Mouse (Mus musculus): ENCODE measurements around the gene Tenm4. TPM values are rescaled to one million over a fixed set of nuclear protein-coding genes. Genes with fewer than 3 reads are reported as not detected.

Tenm4 gene
- polyA plus RNA-seq, 2 experiments: 12.7 to 37.4 TPM

DNA sequence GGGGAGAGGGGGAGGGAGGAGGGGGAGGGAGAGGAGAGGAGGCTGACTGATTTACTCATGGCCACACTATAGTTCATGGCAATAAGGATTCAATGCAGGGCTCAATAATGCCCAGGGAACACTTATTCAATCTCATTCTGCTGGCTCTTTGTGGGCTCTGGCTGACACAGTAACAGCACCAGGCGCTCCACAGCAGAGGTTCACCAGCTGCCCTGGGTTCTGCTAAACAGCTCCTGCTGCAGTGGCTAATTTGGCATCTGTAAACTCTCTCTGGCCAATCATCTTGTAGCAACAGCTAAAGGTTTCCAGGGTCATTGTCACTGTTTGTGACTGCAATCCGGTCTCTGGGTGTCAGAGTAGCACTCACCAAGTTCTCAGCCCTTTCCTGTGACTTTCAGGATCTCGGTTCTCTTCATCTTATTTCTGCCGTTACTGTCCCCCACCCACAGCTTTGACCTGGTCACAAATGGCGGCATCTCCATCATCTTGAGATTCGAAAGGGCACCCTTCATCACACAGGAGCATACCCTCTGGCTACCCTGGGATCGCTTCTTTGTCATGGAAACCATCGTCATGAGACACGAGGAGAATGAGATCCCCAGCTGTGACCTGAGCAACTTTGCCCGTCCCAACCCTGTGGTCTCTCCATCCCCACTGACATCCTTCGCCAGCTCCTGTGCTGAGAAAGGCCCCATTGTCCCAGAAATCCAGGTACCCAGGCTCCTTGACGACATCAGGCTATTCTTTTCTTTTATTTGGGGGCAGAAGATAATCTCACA, 671.6 kb downstream of the Tenm4 start:
- Histone ChIP-seq H3K9me3 (ENCODE audit: control insufficient read depth, low read length) (no peaks in the 10 kb centered on the region), H3K36me3 (ENCODE audit: control insufficient read depth, insufficient read depth, low read length) (peaks cover 37% of the 10 kb centered on the region), H3K4me1 (ENCODE audit: control insufficient read depth, insufficient read depth, low read length) (no peaks in the 10 kb centered on the region), H3K4me2 (replicated peaks; ENCODE audit: low read depth, low read length, severe bottlenecking) (no peak overlapping the region), H3K27me3 (ENCODE audit: control insufficient read depth, insufficient read depth, low read length) (no peaks in the 10 kb centered on the region), H3K9ac (ENCODE audit: low read depth, low read length, severe bottlenecking) (no peak overlapping the region), H3K4me3 (replicated peaks; ENCODE audit: low read length) (no peak overlapping the region), H3K27ac (replicated peaks; ENCODE audit: low read depth, low read length) (no peak overlapping the region)
- no peak for ATAC-seq (ENCODE audit: low FRiP score, low read depth)
- TF ChIP-seq POLR2A (IDR thresholded peaks at IDR 0.05; ENCODE audit: borderline replicate concordance, extremely low read depth, insufficient read depth, insufficient read length): no peak
- WGBS: 64% methylated on average over 12 of the region's 12 CpGs
- no peak for DNase-seq (ENCODE audit: low spot score)

DNA sequence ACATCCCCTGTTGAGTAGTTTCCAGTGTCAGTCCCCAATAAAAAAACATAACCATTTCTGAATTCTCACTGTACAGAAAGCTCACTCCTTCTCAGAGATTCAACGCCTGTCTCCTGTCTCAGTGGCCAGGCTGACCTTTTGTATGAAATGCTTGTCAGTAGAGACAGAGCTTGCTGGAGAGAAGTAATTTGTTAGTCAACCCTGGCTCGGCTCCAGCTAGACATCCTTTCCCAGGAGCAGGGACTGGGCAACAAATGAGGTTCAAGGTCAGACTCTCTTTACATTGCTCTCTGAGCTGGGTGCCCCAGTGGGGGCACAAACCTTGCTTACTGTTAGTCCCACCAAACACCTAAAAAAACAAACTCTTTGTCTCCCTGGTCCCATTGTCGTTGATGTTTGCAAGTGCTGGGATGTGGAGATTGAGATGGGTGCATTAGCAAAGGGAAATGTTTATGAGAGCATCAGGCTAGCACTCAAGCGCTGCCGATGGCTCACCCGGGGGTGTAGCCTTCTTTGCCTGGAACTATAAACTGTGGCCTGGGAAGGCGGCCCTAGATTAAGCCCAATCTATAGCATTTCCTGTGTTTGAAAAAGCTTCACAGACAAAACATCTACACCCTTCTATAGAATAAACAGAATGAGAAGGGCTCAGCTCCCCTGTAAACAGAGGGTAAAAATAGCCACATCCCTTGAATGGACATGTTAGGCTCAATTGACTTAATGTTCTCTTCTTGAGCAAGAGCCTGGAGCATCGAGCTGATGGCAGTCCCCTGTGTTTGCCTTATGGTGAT, 673.3 kb downstream of the Tenm4 start:
- DNase-seq (ENCODE audit: low spot score) (no peak), ATAC-seq (ENCODE audit: low FRiP score, low read depth) (no peak)
- Histone ChIP-seq H3K4me3 (replicated peaks; ENCODE audit: low read length) (no peak overlapping the region), H3K9ac (ENCODE audit: low read depth, low read length, severe bottlenecking) (no peak overlapping the region), H3K27ac (replicated peaks; ENCODE audit: low read depth, low read length) (no peak overlapping the region), H3K4me1 (ENCODE audit: control insufficient read depth, insufficient read depth, low read length) (no peaks in the 10 kb centered on the region), H3K9me3 (ENCODE audit: control insufficient read depth, low read length) (no peaks in the 10 kb centered on the region), H3K27me3 (ENCODE audit: control insufficient read depth, insufficient read depth, low read length) (no peaks in the 10 kb centered on the region), H3K4me2 (replicated peaks; ENCODE audit: low read depth, low read length, severe bottlenecking) (no peak overlapping the region), H3K36me3 (ENCODE audit: control insufficient read depth, insufficient read depth, low read length) (peaks cover 41% of the 10 kb centered on the region)
- no peak for TF ChIP-seq POLR2A (IDR thresholded peaks at IDR 0.05; ENCODE audit: borderline replicate concordance, extremely low read depth, insufficient read depth, insufficient read length)
- 75% methylated on average over 8 of the region's 8 CpGs for WGBS

- no peaks in the 10 kb centered on the region for H3K9me3 ChIP-seq (ENCODE audit: control insufficient read depth, low read length)
- DNase-seq (ENCODE audit: low spot score) (no peak), ATAC-seq (ENCODE audit: low FRiP score, low read depth) (no peak)
- no peak overlapping the region for H3K9ac ChIP-seq (ENCODE audit: low read depth, low read length, severe bottlenecking)
- no peak overlapping the region for H3K27ac ChIP-seq (replicated peaks; ENCODE audit: low read depth, low read length)
- no peaks in the 10 kb centered on the region for H3K4me1 ChIP-seq (ENCODE audit: control insufficient read depth, insufficient read depth, low read length)
- no peaks in the 10 kb centered on the region for H3K27me3 ChIP-seq (ENCODE audit: control insufficient read depth, insufficient read depth, low read length)
- peaks cover 24% of the 10 kb centered on the region for H3K36me3 ChIP-seq (ENCODE audit: control insufficient read depth, insufficient read depth, low read length)
- 94% methylated on average over 2 of the region's 2 CpGs for WGBS
- no peak for TF ChIP-seq POLR2A (IDR thresholded peaks at IDR 0.05; ENCODE audit: borderline replicate concordance, extremely low read depth, insufficient read depth, insufficient read length)
- H3K4me2 ChIP-seq (replicated peaks; ENCODE audit: low read depth, low read length, severe bottlenecking): no peak overlapping the region
- no peak overlapping the region for H3K4me3 ChIP-seq (replicated peaks; ENCODE audit: low read length)
Observed at GRCm38 (mm10) chr7:96852781-96853180, 681.7 kb downstream of the Tenm4 start.

DNA sequence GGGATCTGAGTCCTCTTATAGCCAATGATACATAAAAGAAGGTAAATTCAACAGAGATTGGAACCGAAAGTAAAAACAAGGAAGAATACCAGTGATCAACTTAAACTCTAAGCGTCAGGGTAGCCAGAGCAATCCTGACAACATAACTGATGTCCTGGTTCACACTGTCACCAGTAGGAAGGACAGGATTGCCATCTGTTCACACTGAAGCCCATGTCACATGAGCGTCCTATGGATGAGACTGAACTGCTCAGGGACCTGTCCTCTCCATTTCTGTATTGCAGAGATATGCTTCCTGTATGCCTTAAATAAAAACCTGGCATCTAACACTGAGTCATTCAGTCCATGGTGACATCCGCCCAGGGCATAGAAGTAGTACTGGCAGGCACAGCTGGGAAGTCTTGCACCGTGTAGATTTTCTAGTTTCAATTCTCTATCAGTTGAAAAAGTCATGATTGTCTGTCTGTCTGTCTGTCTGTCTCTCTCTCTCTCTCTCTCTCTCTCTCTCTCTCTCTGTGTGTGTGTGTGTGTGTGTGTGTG, 684.9 kb downstream of the Tenm4 start:
- no peak overlapping the region for H3K27ac ChIP-seq (replicated peaks; ENCODE audit: low read depth, low read length)
- no peak overlapping the region for H3K4me2 ChIP-seq (replicated peaks; ENCODE audit: low read depth, low read length, severe bottlenecking)
- H3K27me3 ChIP-seq (ENCODE audit: control insufficient read depth, insufficient read depth, low read length): no peaks in the 10 kb centered on the region
- WGBS: 83% methylated on average over 5 of the region's 5 CpGs
- H3K36me3 ChIP-seq (ENCODE audit: control insufficient read depth, insufficient read depth, low read length): peaks cover 14% of the 10 kb centered on the region
- H3K9me3 ChIP-seq (ENCODE audit: control insufficient read depth, low read length): no peaks in the 10 kb centered on the region
- no peak for TF ChIP-seq POLR2A (IDR thresholded peaks at IDR 0.05; ENCODE audit: borderline replicate concordance, extremely low read depth, insufficient read depth, insufficient read length)
- peaks cover 5% of the 10 kb centered on the region; the same call in 1 of the 2 replicates for H3K4me1 ChIP-seq (ENCODE audit: control insufficient read depth, insufficient read depth, low read length)
- no peak for DNase-seq (ENCODE audit: low spot score)
- H3K9ac ChIP-seq (ENCODE audit: low read depth, low read length, severe bottlenecking): no peak overlapping the region
- H3K4me3 ChIP-seq (replicated peaks; ENCODE audit: low read length): no peak overlapping the region
- no peak for ATAC-seq (ENCODE audit: low FRiP score, low read depth)

DNA sequence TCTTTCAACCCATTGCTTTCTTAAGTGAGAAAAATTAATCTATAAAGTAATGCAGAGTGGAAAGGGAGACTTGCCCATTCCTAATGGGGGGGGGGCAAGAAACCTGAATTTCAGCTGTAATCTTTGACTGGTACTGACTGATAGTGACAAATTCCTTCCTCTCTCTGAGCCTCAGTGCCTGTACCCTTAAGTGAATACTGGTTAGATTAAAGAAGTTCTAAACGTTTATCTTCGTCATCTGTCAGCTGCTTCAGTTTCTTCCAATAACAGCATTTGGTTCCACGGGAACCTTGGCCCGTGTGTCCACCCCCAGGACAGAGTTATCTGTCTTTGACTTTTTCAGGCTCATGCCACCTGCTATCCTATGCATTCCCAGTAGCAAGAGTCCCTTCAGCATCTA, 685.5 kb downstream of the Tenm4 start:
- no peak overlapping the region for H3K9ac ChIP-seq (ENCODE audit: low read depth, low read length, severe bottlenecking)
- peaks cover 10% of the 10 kb centered on the region for H3K36me3 ChIP-seq (ENCODE audit: control insufficient read depth, insufficient read depth, low read length)
- WGBS: 74% methylated on average over 4 of the region's 4 CpGs

More for the DNA sequence above, 685.5 kb downstream of the Tenm4 start:
- ATAC-seq (ENCODE audit: low FRiP score, low read depth) (no peak), DNase-seq (ENCODE audit: low spot score) (no peak)
- no peak overlapping the region for H3K4me3 ChIP-seq (replicated peaks; ENCODE audit: low read length)
- peaks cover 5% of the 10 kb centered on the region; the same call in 1 of the 2 replicates for H3K4me1 ChIP-seq (ENCODE audit: control insufficient read depth, insufficient read depth, low read length)
- H3K27me3 ChIP-seq (ENCODE audit: control insufficient read depth, insufficient read depth, low read length): no peaks in the 10 kb centered on the region
- no peak overlapping the region for H3K4me2 ChIP-seq (replicated peaks; ENCODE audit: low read depth, low read length, severe bottlenecking)
- no peak for TF ChIP-seq POLR2A (IDR thresholded peaks at IDR 0.05; ENCODE audit: borderline replicate concordance, extremely low read depth, insufficient read depth, insufficient read length)
- H3K9me3 ChIP-seq (ENCODE audit: control insufficient read depth, low read length): no peaks in the 10 kb centered on the region
- no peak overlapping the region for H3K27ac ChIP-seq (replicated peaks; ENCODE audit: low read depth, low read length)

Measured in limb, embryonic 14.5 days (tissue).